Mouse (Mus musculus): Measurements from ENCODE around the gene Brd4. TPM values are rescaled to one million over a fixed set of nuclear protein-coding genes. Genes with fewer than 3 reads are reported as not detected.

Brd4 gene
- polyA plus RNA-seq, 2 experiments = 15.0 to 26.4 TPM

DNA sequence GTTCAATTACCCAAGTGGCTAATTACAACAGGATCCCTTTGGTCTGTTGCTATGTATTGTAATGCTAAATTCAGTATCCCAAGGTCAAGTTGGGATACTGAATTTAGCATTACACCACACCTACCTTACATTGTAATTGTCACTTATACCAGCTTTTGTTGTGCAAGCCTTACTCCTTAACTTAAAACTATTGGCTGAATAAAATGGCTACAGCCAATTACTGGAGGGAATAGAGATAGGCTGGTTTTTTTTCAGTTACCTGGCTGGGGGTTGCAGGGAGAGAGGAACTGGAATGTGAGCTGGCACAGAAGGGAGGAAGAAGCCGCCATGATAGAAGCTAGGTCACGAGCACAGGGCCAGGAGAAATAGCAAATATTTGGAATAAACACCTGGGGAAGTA is 11.4 kb upstream of the Brd4 start:
- TF ChIP-seq CTCF (IDR thresholded peaks at IDR 0.05; ENCODE audit: low read depth) (no peak), EP300 (IDR thresholded peaks at IDR 0.05; ENCODE audit: low read depth) (no peak)
- no peaks in the 10 kb centered on the region for H3K27me3 ChIP-seq (ENCODE audit: control insufficient read depth, insufficient read depth, low read length)
- no peak overlapping the region for H3K9ac ChIP-seq (replicated peaks)
- ATAC-seq (ENCODE audit: insufficient read depth) = no peak
- H3K36me3 ChIP-seq (replicated peaks; ENCODE audit: control insufficient read depth, insufficient read depth, low read depth) = no peaks in the 10 kb centered on the region
- H3K4me1 ChIP-seq (replicated peaks; ENCODE audit: control insufficient read depth in 2 of 2, insufficient read depth in 2 of 2, low read length in 1 of 2) = no peaks in the 10 kb centered on the region
- no peak overlapping the region for H3K4me2 ChIP-seq (ENCODE audit: low read depth)
- no peak overlapping the region for H3K27ac ChIP-seq
- H3K4me3 ChIP-seq (ENCODE audit: insufficient read depth in 1 of 2, low read depth in 2 of 2, low read length in 2 of 2) = no peak overlapping the region
- no peaks in the 10 kb centered on the region for H3K9me3 ChIP-seq (ENCODE audit: control insufficient read depth, low read length)
- 68% methylated on average over 2 of the region's 2 CpGs for WGBS (ENCODE audit: insufficient replicate concordance)
- no peak for DNase-seq (ENCODE audit: low read depth in 3 of 3, low spot score in 3 of 3)

DNA sequence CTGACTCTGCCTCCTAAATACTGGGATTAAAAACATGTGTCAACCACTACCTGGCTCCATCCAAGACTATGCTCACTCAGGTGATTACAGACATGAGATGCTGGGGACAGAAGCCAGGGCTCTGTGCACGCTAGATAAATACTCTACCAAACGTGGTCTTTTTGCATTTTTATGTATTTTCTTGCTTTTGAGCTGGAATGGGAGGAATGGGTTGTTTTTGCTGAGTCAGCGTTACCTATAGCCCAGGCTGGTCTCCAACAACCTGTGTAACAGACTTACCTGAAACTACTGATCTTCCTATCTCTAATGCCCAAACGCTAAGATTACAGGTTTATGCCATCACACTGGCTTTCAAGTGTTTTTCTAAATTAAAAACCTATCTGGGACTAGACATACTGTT is 10.6 kb upstream of the Brd4 start:
- DNase-seq (ENCODE audit: low read depth in 3 of 3, low spot score in 3 of 3) (no peak), ATAC-seq (ENCODE audit: insufficient read depth) (no peak)
- H3K27me3 ChIP-seq (ENCODE audit: control insufficient read depth, insufficient read depth, low read length) = no peaks in the 10 kb centered on the region
- TF ChIP-seq EP300 (IDR thresholded peaks at IDR 0.05; ENCODE audit: low read depth) = no peak
- TF ChIP-seq CTCF (IDR thresholded peaks at IDR 0.05; ENCODE audit: low read depth) = no peak
- no peaks in the 10 kb centered on the region for H3K36me3 ChIP-seq (replicated peaks; ENCODE audit: control insufficient read depth, insufficient read depth, low read depth)
- no peaks in the 10 kb centered on the region for H3K4me1 ChIP-seq (replicated peaks; ENCODE audit: control insufficient read depth in 2 of 2, insufficient read depth in 2 of 2, low read length in 1 of 2)
- no peak overlapping the region for H3K4me2 ChIP-seq (ENCODE audit: low read depth)
- H3K9me3 ChIP-seq (ENCODE audit: control insufficient read depth, low read length) = no peaks in the 10 kb centered on the region
- no peak overlapping the region for H3K4me3 ChIP-seq (ENCODE audit: insufficient read depth in 1 of 2, low read depth in 2 of 2, low read length in 2 of 2)
- H3K9ac ChIP-seq (replicated peaks) = no peak overlapping the region
- no peak overlapping the region for H3K27ac ChIP-seq
- WGBS (ENCODE audit: insufficient replicate concordance) = 64% methylated on average over 4 of the region's 4 CpGs

DNA sequence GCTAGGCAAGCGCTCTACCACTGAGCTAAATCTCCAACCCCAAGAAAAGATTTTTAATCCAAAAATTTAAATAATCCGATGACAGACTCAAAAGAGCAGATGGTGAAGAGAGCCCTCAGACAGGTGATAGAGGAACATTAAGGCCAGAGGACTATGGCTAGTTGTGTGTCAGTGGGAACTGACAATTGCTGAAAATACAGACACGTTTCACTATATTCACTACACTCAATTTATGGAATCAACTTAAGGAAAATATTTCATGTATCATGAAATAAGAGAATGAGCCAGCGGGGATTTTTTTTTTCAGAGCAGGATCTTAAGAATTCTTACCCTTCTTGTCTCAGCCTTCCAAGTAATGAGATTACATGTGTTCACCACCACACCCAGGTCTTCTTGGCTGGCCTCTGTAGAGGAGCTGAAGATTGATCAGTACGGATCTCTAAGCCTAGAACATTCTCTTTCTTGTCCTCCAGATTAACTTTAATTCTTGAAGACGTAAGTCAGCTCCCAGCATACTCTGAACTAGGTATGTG is 682 bp upstream of the Brd4 start:
- peak overlapping the region; percentile 97 for H3K27ac ChIP-seq
- no peaks in the 10 kb centered on the region for H3K27me3 ChIP-seq (ENCODE audit: control insufficient read depth, insufficient read depth, low read length)
- no peaks in the 10 kb centered on the region for H3K9me3 ChIP-seq (ENCODE audit: control insufficient read depth, low read length)
- H3K4me3 ChIP-seq (ENCODE audit: insufficient read depth in 1 of 2, low read depth in 2 of 2, low read length in 2 of 2) = peak overlapping the region; percentile 98 to 99
- peak overlapping the region; percentile 91 for H3K4me2 ChIP-seq (ENCODE audit: low read depth)
- no peak for TF ChIP-seq CTCF (IDR thresholded peaks at IDR 0.05; ENCODE audit: low read depth)
- no peak for TF ChIP-seq EP300 (IDR thresholded peaks at IDR 0.05; ENCODE audit: low read depth)
- peaks cover 10 to 15% of the 10 kb centered on the region in 2 experiments for H3K4me1 ChIP-seq (replicated peaks; ENCODE audit: control insufficient read depth in 2 of 2, insufficient read depth in 2 of 2, low read length in 1 of 2)
- WGBS (ENCODE audit: insufficient replicate concordance) = 28% methylated on average over 6 of the region's 6 CpGs
- H3K36me3 ChIP-seq (replicated peaks; ENCODE audit: control insufficient read depth, insufficient read depth, low read depth) = no peaks in the 10 kb centered on the region
- DNase-seq (ENCODE audit: low read depth in 3 of 3, low spot score in 3 of 3) = peak in 2 of 3 experiments; percentile 31 to 39
- ATAC-seq (ENCODE audit: insufficient read depth) = no peak
- peak overlapping the region; percentile 97 for H3K9ac ChIP-seq (replicated peaks)

DNA sequence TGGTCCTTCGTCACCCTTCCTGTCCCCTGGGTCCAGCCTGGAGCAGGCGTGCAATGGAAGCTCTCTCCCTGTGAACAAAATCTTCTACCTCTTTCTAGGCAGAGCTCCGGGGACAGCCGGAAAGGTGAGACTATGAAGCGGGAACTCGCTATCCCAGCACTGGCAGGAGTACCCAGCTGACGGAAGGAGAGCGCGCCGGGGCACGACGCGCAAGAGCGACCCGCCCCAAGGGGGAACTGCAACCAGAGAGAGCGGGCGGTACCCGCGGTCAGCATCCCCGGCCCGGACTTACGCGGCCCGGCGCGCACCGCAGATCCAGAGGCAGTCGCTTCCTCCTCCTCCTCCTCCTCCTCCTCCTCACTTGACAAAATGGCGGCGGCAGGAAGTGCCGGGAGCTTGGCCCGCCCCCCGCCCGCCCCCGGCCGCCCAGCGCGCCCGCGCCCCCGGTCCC is 726 bp downstream of the Brd4 start:
- H3K27me3 ChIP-seq (ENCODE audit: control insufficient read depth, insufficient read depth, low read length) = no peaks in the 10 kb centered on the region
- H3K4me2 ChIP-seq (ENCODE audit: low read depth) = peak overlapping the region; percentile 91
- peak overlapping the region; percentile 97 for H3K27ac ChIP-seq
- H3K9me3 ChIP-seq (ENCODE audit: control insufficient read depth, low read length) = no peaks in the 10 kb centered on the region
- H3K4me1 ChIP-seq (replicated peaks; ENCODE audit: control insufficient read depth in 2 of 2, insufficient read depth in 2 of 2, low read length in 1 of 2) = peaks cover 10 to 19% of the 10 kb centered on the region in 2 experiments
- 1% methylated on average over 32 of the region's 41 CpGs for WGBS (ENCODE audit: insufficient replicate concordance)
- DNase-seq (ENCODE audit: low read depth in 3 of 3, low spot score in 3 of 3) (peak; percentile 56 to 58 (median 57)), ATAC-seq (ENCODE audit: insufficient read depth) (peak; percentile 71)
- H3K4me3 ChIP-seq (ENCODE audit: insufficient read depth in 1 of 2, low read depth in 2 of 2, low read length in 2 of 2) = peak overlapping the region; percentile 98 to 99
- TF ChIP-seq EP300 (IDR thresholded peaks at IDR 0.05; ENCODE audit: low read depth) (no peak), CTCF (IDR thresholded peaks at IDR 0.05; ENCODE audit: low read depth) (no peak)
- no peaks in the 10 kb centered on the region for H3K36me3 ChIP-seq (replicated peaks; ENCODE audit: control insufficient read depth, insufficient read depth, low read depth)
- H3K9ac ChIP-seq (replicated peaks) = peak overlapping the region; percentile 97

DNA sequence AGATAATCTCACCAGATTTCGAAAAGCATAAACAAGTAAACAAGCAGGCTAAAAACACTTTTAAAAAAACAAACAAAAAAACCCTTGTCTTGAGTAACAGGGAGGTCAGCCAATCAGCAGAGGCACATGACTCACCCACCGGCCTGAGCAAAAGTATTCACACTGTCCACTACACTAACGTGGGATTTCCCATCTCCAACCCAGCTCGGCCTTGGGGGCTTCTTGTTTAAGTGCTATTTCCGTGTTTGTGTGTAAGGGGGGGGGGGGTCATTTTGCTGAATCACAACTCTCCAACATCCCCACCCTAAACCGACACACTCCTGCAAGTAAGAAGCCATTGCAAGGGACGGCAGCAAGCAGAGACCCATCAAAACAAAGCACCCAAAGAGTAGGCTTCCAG is 1.2 kb downstream of the Brd4 start:
- Histone ChIP-seq H3K4me3 (ENCODE audit: insufficient read depth in 1 of 2, low read depth in 2 of 2, low read length in 2 of 2) (peak overlapping the region; percentile 98 to 99), H3K27me3 (ENCODE audit: control insufficient read depth, insufficient read depth, low read length) (no peaks in the 10 kb centered on the region), H3K36me3 (replicated peaks; ENCODE audit: control insufficient read depth, insufficient read depth, low read depth) (no peaks in the 10 kb centered on the region), H3K27ac (peak overlapping the region; percentile 97), H3K9ac (replicated peaks) (peak overlapping the region; percentile 97), H3K4me2 (ENCODE audit: low read depth) (peak overlapping the region; percentile 91), H3K9me3 (ENCODE audit: control insufficient read depth, low read length) (no peaks in the 10 kb centered on the region), H3K4me1 (replicated peaks; ENCODE audit: control insufficient read depth in 2 of 2, insufficient read depth in 2 of 2, low read length in 1 of 2) (peaks cover 10 to 21% of the 10 kb centered on the region in 2 experiments)
- TF ChIP-seq CTCF (IDR thresholded peaks at IDR 0.05; ENCODE audit: low read depth) (no peak), EP300 (IDR thresholded peaks at IDR 0.05; ENCODE audit: low read depth) (no peak)
- WGBS (ENCODE audit: insufficient replicate concordance) = 5% methylated on average over 7 of the region's 7 CpGs
- DNase-seq (ENCODE audit: low read depth in 3 of 3, low spot score in 3 of 3) (peak in 1 of 3 experiments; percentile 31), ATAC-seq (ENCODE audit: insufficient read depth) (no peak)
